Mouse (Mus musculus) G1E-ER4 (cell line): ENCODE measurements around the gene Kynu. TPM values are rescaled to one million over a fixed set of nuclear protein-coding genes. Genes with fewer than 3 reads are reported as not detected.

Source experiments
- GATA1 ChIP-seq: IDR thresholded peaks from one replicate; pipeline ENCODE4 v1.8.0; 2012; ENCODE audit warnings: low read length, inconsistent platforms
- polyA plus RNA-seq: library from polyadenylated mRNA; stranded (reverse); fragments of >175 nt; gene quantifications from 2 replicates; pipeline ENCODE4 v1.2.3, GENCODE M21; 2012

The Kynu gene
- polyA plus RNA-seq: not detected in 2 replicates

- no peak for TF ChIP-seq GATA1
Measured at GRCm38 (mm10) chr2:43555062-43555888, at the start of gene Kynu. Gene Kynu, plus strand, starts transcription at chr2:43555329.

GRCm38 (mm10) chr2:43506182-43506581 is 48.9 kb upstream of the Kynu start:
- TF ChIP-seq GATA1: no peak

GRCm38 (mm10) chr2:43513852-43514251 is 41.3 kb upstream of the Kynu start:
- no peak for TF ChIP-seq GATA1

- TF ChIP-seq GATA1: no peak
Measured at GRCm38 (mm10) chr2:43534417-43534816, 20.7 kb upstream of the Kynu start.

GRCm38 (mm10) chr2:43542615-43543014 is 12.5 kb upstream of the Kynu start:
- TF ChIP-seq GATA1: no peak

GRCm38 (mm10) chr2:43545665-43546064 is 9.5 kb upstream of the Kynu start:
- no peak for TF ChIP-seq GATA1

- TF ChIP-seq GATA1: no peak
Measured at GRCm38 (mm10) chr2:43546448-43546847, 8.7 kb upstream of the Kynu start.

GRCm38 (mm10) chr2:43554216-43554615 is 913 bp upstream of the Kynu start:
- no peak for TF ChIP-seq GATA1

- no peak for TF ChIP-seq GATA1
Measured at GRCm38 (mm10) chr2:43555889-43556285, 758 bp downstream of the Kynu start.

- TF ChIP-seq GATA1: no peak
Measured at GRCm38 (mm10) chr2:43556985-43557384, 1.9 kb downstream of the Kynu start.

- no peak for TF ChIP-seq GATA1
Measured at GRCm38 (mm10) chr2:43561209-43561608, 6.1 kb downstream of the Kynu start.

GRCm38 (mm10) chr2:43562779-43563178 is 7.7 kb downstream of the Kynu start:
- no peak for TF ChIP-seq GATA1

GRCm38 (mm10) chr2:43568406-43568805 is 13.3 kb downstream of the Kynu start:
- TF ChIP-seq GATA1: no peak

- TF ChIP-seq GATA1: no peak
Measured at GRCm38 (mm10) chr2:43573526-43573925, 18.4 kb downstream of the Kynu start.

GRCm38 (mm10) chr2:43583243-43583812 is 28.2 kb downstream of the Kynu start:
- no peak for TF ChIP-seq GATA1

- TF ChIP-seq GATA1: no peak
Measured at GRCm38 (mm10) chr2:43585508-43585907, 30.4 kb downstream of the Kynu start.

GRCm38 (mm10) chr2:43587832-43588231 is 32.7 kb downstream of the Kynu start:
- no peak for TF ChIP-seq GATA1
